Mouse (Mus musculus) cortical plate, adult 2 months (tissue): ENCODE data around the gene Cdk14. TPM values are rescaled to one million over a fixed set of nuclear protein-coding genes. Genes with fewer than 3 reads are reported as not detected.
A peak's percentile ranks its signal among the peaks of the same experiment; 100 is the strongest.

ENCODE experiments used
- H3K27ac ChIP-seq: fragments of 200-500 bp; 2 replicates; pipeline ENCODE4 v1.5.1; 2012; ENCODE audit warnings: low read length, control low read depth, inconsistent platforms; ENCODE audit not compliant: insufficient read depth
- H3K4me1 ChIP-seq: fragments of 200-500 bp; 2 replicates; pipeline ENCODE4 v1.6.1; 2011; ENCODE audit warnings: low read length; ENCODE audit not compliant: control insufficient read depth, insufficient read depth
- H3K4me3 ChIP-seq: fragments of 200-500 bp; 2 replicates; pipeline ENCODE4 v1.5.1; 2011; ENCODE audit warnings: mild to moderate bottlenecking, low read length, control low read depth; ENCODE audit not compliant: insufficient read depth
- CTCF ChIP-seq: fragments of 200-500 bp; IDR thresholded peaks from 2 replicates; pipeline ENCODE4 v1.5.1; 2011; ENCODE audit warnings: mild to moderate bottlenecking, control low read depth, low read length; ENCODE audit not compliant: insufficient read depth; ENCODE audit errors: extremely low read depth
- POLR2A ChIP-seq: fragments of 200-500 bp; IDR thresholded peaks from 2 replicates; pipeline ENCODE4 v1.6.1; 2011; ENCODE audit warnings: mild to moderate bottlenecking, low read length, control low read depth; ENCODE audit not compliant: insufficient read depth; ENCODE audit errors: extremely low read depth
- polyA plus RNA-seq: library from polyadenylated mRNA; depleted of rRNA; stranded (reverse); fragments of >200 nt; gene quantifications from 2 replicates; pipeline ENCODE4 v1.2.3, GENCODE M21; 2012

Gene Cdk14
- polyA plus RNA-seq, 1 experiment: 89.5 TPM

DNA sequence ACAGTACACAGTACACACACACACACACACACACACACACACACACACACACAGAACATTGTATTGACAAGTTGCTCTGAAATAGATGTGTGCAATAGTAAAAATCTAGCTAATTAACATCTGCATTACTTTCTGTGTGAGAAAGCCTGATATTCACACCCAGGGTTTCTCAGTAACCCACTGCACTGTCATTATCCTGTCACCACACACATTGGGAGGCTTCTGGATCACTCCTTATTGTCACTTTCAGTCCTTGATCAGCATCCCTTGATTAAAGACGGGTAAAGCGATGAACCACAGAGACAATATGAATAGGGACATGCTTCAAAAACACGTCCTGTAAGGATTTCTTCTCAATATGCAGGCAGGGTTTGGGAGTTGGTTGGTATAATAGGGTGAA is 401.2 kb downstream of the Cdk14 start:
- Histone ChIP-seq H3K4me1 (no peaks in the 10 kb centered on the region), H3K4me3 (no peak overlapping the region), H3K27ac (no peak overlapping the region)
- no peak for TF ChIP-seq CTCF
- TF ChIP-seq POLR2A: no peak

DNA sequence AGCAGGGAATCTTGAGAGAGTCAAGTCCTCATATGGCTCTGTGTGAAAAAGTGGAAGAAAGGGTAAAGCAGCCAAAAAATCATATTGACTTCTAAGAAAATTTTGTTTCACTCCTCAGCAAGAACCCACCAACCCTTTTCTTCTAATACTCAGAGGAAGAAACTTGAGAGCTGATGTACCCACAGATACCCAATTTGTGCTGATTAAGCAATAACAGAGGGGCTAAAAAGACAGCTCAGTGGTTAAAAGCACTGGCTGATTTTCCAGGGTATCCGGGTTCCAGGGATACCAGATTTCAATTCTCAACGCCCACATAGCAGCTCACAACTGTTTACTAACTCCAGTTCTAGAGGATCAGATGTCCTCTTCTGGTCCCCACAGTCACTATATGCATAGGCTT is 401.9 kb downstream of the Cdk14 start:
- no peak overlapping the region for H3K27ac ChIP-seq
- TF ChIP-seq POLR2A (no peak), CTCF (no peak)

DNA sequence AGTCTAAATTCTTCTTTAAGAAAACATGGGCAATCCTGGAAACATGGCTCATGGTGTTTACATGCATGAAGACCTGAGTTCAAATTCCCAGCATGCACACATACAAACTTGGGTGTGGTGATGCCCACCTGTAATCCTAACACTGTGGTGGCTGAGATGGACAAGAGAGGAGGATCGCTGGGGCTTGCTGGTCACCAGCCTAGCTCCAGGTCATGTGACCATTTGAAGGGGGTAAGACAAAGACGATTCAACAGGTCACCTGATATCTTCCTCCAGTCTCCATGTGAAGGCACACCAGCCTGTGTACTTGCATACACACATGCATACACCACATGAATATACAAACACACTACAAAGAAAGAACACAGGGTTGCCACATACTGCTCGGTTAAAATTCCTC is 406.3 kb downstream of the Cdk14 start:
- Histone ChIP-seq H3K4me1 (no peaks in the 10 kb centered on the region; the same call in none of the 2 replicates), H3K4me3 (no peak overlapping the region), H3K27ac (no peak overlapping the region)
- TF ChIP-seq POLR2A: no peak
- no peak for TF ChIP-seq CTCF

More for the DNA sequence above, 401.9 kb downstream of the Cdk14 start:
- no peaks in the 10 kb centered on the region; the same call in 1 of the 2 replicates for H3K4me1 ChIP-seq
- H3K4me3 ChIP-seq: no peak overlapping the region

DNA sequence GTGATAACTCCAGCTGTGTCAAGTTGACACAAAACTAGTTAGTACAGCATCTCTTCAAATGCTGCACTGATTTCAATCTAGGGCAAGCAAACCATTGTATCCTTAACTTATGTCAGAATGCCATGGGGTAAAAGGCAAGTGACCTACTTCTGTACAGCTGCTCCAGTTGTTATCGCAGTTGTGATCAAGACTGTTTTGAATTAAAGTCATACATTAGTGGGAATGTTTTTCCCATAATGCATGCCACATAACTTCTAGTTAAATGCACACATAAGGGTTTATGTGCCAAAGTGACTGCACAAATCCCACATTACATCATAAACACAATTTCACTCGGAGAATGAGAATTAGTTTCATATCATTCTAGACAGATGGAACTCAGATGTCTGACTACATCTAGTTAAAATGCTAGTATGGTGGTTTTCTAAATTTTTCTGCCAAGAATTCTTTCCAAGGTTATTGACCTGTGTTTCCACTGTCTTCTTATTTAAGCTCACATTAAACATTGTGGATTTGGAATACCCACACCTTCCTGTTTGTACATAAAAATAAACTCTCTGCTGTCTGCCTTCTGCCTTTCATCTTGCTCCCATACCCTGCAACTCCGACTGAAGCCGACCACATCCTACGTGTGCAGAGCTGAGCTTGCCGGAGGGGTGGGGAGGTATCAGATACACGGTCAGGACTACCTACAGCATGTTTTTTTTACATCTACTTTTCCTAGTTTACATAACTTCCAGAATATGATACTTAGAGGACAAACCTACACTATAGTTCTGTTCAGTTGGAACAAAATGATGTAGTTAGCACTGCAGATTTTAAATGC is 407.4 kb downstream of the Cdk14 start:
- Histone ChIP-seq H3K4me3 (no peak overlapping the region), H3K4me1 (peaks cover 1% of the 10 kb centered on the region), H3K27ac (no peak overlapping the region)
- no peak for TF ChIP-seq POLR2A
- no peak for TF ChIP-seq CTCF

DNA sequence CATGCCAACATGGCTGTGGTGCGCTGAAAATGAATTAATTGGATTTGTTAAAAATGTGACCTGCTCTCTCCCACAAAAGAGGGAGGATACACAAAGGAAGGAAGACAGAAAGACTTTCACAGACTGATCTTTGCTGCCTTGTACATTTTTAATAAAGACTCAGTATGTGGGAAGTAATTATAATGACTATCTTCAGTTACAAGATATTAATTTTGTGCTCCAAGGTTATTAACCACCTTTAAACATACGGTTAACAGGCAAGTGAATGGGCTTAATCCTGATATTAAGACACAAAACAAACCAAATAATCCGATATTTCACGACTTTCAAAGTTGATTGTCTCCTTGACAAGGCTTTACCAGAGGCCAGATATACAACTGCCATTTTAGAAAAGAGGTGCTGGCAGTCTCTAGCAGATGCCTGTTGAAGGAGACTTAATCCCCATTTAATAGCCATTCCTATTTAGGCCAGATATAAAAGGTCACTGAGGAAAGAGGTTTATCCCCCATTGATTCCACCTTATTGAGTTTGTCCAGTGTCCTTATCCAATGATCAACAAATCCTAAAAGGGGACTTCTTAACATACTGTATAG is 411.9 kb downstream of the Cdk14 start:
- TF ChIP-seq POLR2A (no peak), CTCF (no peak)
- no peak overlapping the region for H3K27ac ChIP-seq
- no peak overlapping the region for H3K4me3 ChIP-seq
- peaks cover 3% of the 10 kb centered on the region for H3K4me1 ChIP-seq

DNA sequence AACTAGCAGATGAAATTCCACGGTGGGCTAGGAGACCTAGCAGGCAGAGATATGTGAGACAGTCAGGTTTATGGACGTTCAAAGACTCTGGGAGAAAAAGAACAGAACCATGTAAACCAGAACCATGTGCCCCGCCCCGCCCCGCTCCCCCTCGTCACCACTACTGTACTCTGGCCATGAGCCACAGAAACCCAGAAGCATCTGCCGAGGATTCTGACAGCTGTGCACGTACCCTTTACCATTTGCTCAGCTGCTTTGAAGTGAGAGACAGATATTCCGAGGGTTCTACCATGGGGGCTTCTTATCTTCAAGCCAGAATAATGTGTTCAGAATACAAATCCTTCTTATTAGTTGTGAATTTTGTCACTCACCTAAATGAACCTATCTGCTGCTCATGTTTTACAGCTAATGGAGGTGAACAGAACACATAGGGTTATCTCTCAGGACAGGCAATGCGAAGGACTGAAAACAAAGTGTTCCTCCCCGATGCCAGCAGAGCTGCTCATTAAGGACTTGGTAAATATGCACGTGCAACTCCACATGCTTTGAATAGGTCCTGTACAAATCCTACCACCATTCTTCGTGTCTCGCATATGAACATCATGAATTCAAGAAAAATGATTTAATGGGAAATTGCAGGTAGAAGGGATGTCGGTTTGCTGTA is 412.5 kb downstream of the Cdk14 start:
- Histone ChIP-seq H3K4me3 (no peak overlapping the region), H3K27ac (no peak overlapping the region), H3K4me1 (peaks cover 3% of the 10 kb centered on the region)
- TF ChIP-seq POLR2A (no peak), CTCF (no peak)

DNA sequence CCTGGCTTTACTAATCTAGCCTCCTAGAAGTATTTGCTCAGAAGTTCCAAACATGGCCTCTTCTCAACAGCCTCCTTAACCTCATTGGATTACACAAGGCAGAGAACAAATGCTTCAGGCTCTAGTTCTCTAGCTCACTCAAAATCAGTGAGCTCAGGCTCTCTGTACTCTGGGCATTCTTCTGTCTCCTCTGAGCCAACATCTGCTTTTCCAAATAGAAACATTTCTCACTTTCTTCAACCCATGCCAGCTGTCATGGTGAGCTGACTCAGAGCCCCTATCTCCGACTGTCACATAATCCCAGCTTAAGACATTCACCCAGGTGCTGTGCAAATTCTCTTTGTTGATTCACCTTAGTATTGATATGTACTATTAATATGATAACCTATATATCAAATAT is 414.5 kb downstream of the Cdk14 start:
- H3K4me1 ChIP-seq: peaks cover 3% of the 10 kb centered on the region

DNA sequence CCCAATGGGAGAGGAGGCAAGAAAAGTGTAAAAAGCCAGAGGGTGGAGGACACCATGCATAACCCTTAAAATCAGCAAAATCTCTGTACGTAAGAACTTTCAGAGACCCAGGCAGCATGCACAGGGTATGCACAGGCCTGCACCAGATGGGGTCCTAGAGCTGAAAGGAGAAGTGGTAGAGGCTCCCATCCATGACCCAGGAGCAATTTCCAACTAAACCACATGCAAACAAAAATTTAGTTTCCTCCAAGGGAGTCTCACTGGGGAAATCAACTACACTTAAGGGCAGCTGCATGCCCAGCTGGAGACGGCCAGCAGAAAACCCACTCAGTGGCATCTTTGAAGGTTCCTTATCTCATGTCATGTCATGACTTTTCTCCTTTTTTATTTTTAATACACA is 415.4 kb downstream of the Cdk14 start:
- peaks cover 3% of the 10 kb centered on the region for H3K4me1 ChIP-seq
- no peak overlapping the region for H3K27ac ChIP-seq
- TF ChIP-seq CTCF (no peak), POLR2A (no peak)
- no peak overlapping the region for H3K4me3 ChIP-seq

More for the DNA sequence above, 414.5 kb downstream of the Cdk14 start:
- Histone ChIP-seq H3K27ac (no peak overlapping the region), H3K4me3 (no peak overlapping the region)
- TF ChIP-seq CTCF (no peak), POLR2A (no peak)

DNA sequence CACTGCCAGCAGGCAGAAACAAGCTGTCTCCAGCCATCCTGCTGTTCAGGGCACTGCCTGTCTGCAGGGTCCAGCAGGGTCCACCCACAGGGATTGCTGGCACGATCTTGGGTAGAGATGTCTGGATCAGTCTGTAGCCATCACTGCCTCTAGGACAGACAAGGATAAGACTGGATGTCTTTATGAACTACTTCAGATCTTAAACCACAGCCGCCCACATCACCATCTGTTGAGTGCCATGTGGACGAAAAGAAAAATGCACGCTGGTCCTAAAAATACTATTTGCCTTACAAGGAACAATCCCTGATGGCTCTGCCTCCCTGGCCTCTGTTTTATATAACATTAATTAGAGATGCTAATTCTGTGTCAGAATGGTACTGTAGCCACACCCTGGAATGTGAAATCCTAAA is 426.9 kb downstream of the Cdk14 start:
- TF ChIP-seq CTCF: no peak
- no peak for TF ChIP-seq POLR2A
- H3K27ac ChIP-seq: peak overlapping the region; percentile 11; the same call in 1 of the 2 replicates
- H3K4me1 ChIP-seq: peaks cover 17% of the 10 kb centered on the region
- no peak overlapping the region for H3K4me3 ChIP-seq
